Mouse (Mus musculus) ES-E14 (cell line): Measurements from ENCODE around the gene Foxa2. TPM values are rescaled to one million over a fixed set of nuclear protein-coding genes. Genes with fewer than 3 reads are reported as not detected.

ENCODE experiments used
- DNase-seq: peaks from one replicate; pipeline ENCODE4 v3.0.0-alpha.2; 2013; ENCODE audit warnings: low read depth, low spot score
- H3K27ac ChIP-seq: 2 replicates; pipeline ENCODE4 v1.5.1; 2012; ENCODE audit warnings: low read depth, mild to moderate bottlenecking, low read length, moderate library complexity, mixed read lengths; ENCODE audit not compliant: poor library complexity, insufficient read depth, severe bottlenecking
- H3K36me3 ChIP-seq: 2 replicates; pipeline ENCODE4 v1.6.1; 2012; ENCODE audit warnings: mild to moderate bottlenecking, low read length, moderate library complexity, mixed read lengths; ENCODE audit not compliant: control insufficient read depth, poor library complexity, insufficient read depth, severe bottlenecking
- H3K4me1 ChIP-seq, 2 experiments: fragments of 150-350 bp in 1 of 2; sonication (generic) in 1 of 2; 2 replicates each; pipeline ENCODE4 v1.6.1; 2012; ENCODE audit warnings: low read length in 2 of 2, mild to moderate bottlenecking in 1 of 2, mixed read lengths in 1 of 2; ENCODE audit not compliant: control insufficient read depth in 2 of 2, insufficient read depth in 2 of 2, poor library complexity in 1 of 2
- H3K4me3 ChIP-seq, 2 experiments: fragments of 150-350 bp in 1 of 2; sonication (generic) in 1 of 2; 2 replicates each; pipeline ENCODE4 v1.5.1; 2012; ENCODE audit warnings: low read length in 2 of 2, low read depth in 1 of 2, mild to moderate bottlenecking in 1 of 2, mixed read lengths in 1 of 2; ENCODE audit not compliant: insufficient read depth in 1 of 2, poor library complexity in 1 of 2, severe bottlenecking in 1 of 2
- H3K9ac ChIP-seq: 2 replicates; pipeline ENCODE4 v1.6.1; 2012; ENCODE audit warnings: low read depth, mild to moderate bottlenecking, low read length, mixed read lengths; ENCODE audit not compliant: poor library complexity, insufficient read depth, severe bottlenecking
- H3K9me3 ChIP-seq: fragments of 150-350 bp; sonication (generic); 2 replicates; pipeline ENCODE4 v1.6.1; 2012; ENCODE audit warnings: low read depth, mild to moderate bottlenecking, low read length; ENCODE audit not compliant: control insufficient read depth, insufficient read depth
- CHD2 ChIP-seq: IDR thresholded peaks from 2 replicates; pipeline ENCODE4 v1.6.1; 2014; ENCODE audit warnings: mild to moderate bottlenecking, low read depth, low read length, inconsistent platforms
- HCFC1 ChIP-seq: IDR thresholded peaks from 2 replicates; pipeline ENCODE4 v1.6.1; 2012; ENCODE audit warnings: low read length, inconsistent platforms, borderline replicate concordance; ENCODE audit not compliant: insufficient read depth
- MAFK ChIP-seq: IDR thresholded peaks from 2 replicates; pipeline ENCODE4 v1.6.1; 2014; ENCODE audit warnings: mild to moderate bottlenecking, low read depth, low read length, inconsistent platforms; ENCODE audit not compliant: insufficient read depth
- ZC3H11A ChIP-seq: IDR thresholded peaks from 2 replicates; pipeline ENCODE4 v1.6.1; 2012; ENCODE audit warnings: low read depth, mild to moderate bottlenecking, inconsistent platforms, low read length, borderline replicate concordance
- ZNF384 ChIP-seq: IDR thresholded peaks from 2 replicates; pipeline ENCODE4 v1.6.1; 2012; ENCODE audit warnings: low read depth, low read length, inconsistent platforms
- in situ Hi-C, 2 experiments: fragments of 600-800 bp; cut with MboI; formaldehyde crosslinking; loops; one replicate each; pipeline ENCODE4 v1.15.1; 2025; ENCODE audit warnings: low sequenced_read_pairs in 2 of 2, inconsistent platforms in 1 of 2; ENCODE audit not compliant: unreplicated experiment in 2 of 2
- total RNA-seq: library from RNA; depleted of rRNA; stranded (reverse); fragments of 300-350 nt; gene quantifications from 2 replicates; pipeline ENCODE4 v1.2.3, GENCODE M21; 2012

Gene Foxa2
- total RNA-seq, 1 experiment: 1.5 TPM

DNA sequence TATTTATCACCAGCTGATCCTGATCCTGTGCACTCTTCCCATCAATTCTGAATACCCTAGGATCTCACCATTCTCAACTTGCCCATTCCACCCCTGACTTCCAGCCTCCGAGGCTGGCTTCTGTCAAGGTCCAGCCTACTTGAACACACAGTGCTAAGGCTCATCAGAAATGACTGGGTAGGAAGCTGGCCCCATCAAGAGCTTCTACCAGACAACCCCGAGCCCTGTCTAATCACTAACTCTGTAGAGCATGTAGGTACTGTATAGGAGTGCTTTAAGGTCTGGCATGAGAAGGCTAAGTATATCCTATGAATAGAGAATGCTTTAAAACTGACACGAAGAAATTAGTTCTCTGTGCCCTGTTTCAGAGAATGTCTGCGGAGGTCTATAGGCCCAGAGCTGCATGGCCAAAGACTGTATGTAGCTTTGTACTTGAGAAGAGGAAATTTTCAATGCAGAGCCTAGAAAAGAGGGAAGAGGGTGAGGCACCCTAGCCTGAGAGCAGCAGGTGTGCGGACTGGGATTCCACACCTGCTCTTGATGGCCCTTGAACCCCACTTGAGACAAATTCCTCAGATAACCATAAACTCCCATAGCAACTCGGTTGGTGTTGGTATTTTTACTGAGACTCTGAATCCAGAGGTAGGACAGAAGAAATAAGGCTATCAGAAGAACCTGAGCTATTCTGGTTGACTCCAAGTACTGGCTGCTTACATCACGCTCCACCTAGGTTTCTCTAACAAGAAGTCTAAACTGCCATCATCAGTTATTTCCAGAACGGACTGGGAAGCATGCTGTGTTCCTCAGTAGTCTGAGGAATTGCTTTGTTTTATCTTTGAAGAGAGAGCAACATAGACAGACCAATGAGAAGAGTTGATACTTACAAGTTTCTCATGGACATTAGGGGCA is 28.7 kb downstream of the Foxa2 start:
- no peak overlapping the region for H3K4me3 ChIP-seq
- no peak overlapping the region for H3K27ac ChIP-seq
- TF ChIP-seq ZNF384: no peak
- TF ChIP-seq CHD2: no peak
- no peak for TF ChIP-seq ZC3H11A
- no peak for TF ChIP-seq HCFC1
- no peak for TF ChIP-seq MAFK
- H3K9me3 ChIP-seq: no peaks in the 10 kb centered on the region
- H3K36me3 ChIP-seq: no peaks in the 10 kb centered on the region
- H3K4me1 ChIP-seq: no peaks in the 10 kb centered on the region; a peak in 1 of 4 replicates
- in situ Hi-C loops: no loop called here
- H3K9ac ChIP-seq: no peak overlapping the region
- no peak for DNase-seq

DNA sequence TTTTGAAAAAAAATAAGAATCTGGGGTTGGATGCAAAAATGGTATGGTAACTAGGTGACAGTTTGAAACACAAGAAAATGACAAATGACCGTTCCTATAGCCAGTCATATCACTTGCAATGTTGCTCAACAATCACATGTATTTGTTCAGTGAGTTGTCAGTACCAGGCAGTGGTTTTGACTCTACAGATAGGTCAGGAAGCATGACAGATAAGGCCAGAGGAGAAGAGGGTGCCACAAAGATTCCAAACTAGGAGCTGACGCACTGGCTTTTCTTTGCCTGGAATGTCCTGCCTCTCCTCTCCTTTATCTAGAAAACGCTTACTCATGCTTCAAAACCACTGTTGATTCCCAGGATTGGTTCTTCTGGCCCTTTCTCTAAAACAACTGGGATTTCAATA is 33.4 kb downstream of the Foxa2 start:
- no peak for DNase-seq
- in situ Hi-C loops: no loop called here
- no peak overlapping the region for H3K4me3 ChIP-seq
- no peaks in the 10 kb centered on the region for H3K36me3 ChIP-seq
- H3K9ac ChIP-seq: no peak overlapping the region
- H3K9me3 ChIP-seq: no peaks in the 10 kb centered on the region
- H3K4me1 ChIP-seq: no peaks in the 10 kb centered on the region
- H3K27ac ChIP-seq: no peak overlapping the region
- TF ChIP-seq ZNF384: no peak

DNA sequence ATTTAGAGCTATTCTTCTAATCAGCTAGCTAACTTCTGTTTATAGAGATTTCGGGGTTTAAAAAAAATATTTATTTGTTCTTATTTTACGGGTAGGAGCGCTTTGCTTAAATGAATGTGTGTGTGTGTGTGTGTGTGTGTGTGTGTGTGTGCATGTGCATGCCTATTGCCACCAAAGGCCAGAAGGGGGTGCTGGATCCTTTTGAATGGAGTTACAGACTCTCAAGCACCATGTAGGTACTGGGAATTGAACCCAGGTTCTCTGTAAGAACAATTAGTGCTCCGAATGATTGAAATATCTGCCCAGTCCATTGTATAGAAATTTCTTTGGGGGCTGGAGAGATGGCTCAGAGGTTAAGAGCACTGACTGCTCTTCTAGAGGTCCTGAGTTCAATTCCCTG is 37.7 kb downstream of the Foxa2 start:
- H3K36me3 ChIP-seq: no peaks in the 10 kb centered on the region
- no peak overlapping the region for H3K27ac ChIP-seq
- in situ Hi-C loops: no loop called here
- no peak for TF ChIP-seq ZC3H11A
- TF ChIP-seq ZNF384: no peak
- TF ChIP-seq CHD2: no peak
- no peak for TF ChIP-seq HCFC1
- TF ChIP-seq MAFK: no peak
- H3K9ac ChIP-seq: no peak overlapping the region
- no peak for DNase-seq
- H3K4me3 ChIP-seq: no peak overlapping the region
- no peaks in the 10 kb centered on the region for H3K4me1 ChIP-seq
- H3K9me3 ChIP-seq: no peaks in the 10 kb centered on the region

DNA sequence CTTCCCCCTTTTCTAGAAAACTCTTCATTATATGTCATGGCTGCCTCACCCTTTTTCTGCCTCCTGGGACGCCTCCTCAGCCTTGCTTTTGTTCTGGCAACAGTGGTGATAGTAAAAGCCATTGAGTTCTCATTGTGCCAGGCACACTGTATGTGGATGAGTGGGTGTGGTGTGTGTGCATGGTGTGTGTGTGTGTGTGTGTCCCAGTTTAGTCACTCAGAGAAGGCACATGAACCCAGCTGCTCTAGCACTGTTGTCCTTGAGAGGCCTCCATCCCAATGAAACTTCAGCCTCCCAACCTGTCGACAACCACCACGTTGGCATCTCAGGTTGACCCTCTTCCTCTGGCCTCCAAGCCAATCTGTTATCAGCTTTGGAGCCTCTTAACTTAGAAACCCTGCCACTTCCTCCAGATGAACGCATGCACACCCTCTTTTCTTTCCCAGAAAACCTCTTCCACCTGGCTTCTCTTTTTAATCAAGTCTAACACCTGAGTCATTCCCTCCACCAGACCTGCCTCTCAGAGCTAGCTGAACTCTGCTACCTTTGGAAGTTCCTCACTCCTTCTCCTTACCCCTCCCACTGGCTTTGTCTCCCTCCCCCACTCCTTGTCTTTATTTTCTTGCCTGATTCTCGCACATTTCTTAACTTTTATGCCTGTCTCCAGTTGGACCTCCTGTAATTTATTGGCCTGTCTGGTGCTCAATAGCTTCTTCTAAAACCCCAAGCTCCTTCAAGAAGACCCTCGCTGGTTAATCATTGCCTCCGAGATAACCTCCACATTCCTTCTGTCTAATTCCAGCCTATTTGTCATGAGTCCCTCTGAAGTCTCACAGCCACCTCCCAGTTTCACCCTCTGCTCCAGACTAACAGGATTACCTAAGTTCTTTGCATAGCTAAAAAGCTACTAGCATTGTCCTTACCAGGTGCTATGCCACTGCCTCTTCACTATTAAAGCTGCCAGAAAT is 41.9 kb downstream of the Foxa2 start:
- Histone ChIP-seq H3K9ac (no peak overlapping the region), H3K9me3 (no peaks in the 10 kb centered on the region), H3K27ac (no peak overlapping the region), H3K4me3 (no peak overlapping the region), H3K36me3 (no peaks in the 10 kb centered on the region), H3K4me1 (no peaks in the 10 kb centered on the region)
- in situ Hi-C loops: no loop called here
- DNase-seq: no peak
- TF ChIP-seq ZNF384: no peak
- no peak for TF ChIP-seq MAFK
- TF ChIP-seq CHD2: no peak
- TF ChIP-seq HCFC1: no peak
- no peak for TF ChIP-seq ZC3H11A
